Mouse (Mus musculus) kidney, adult 2 months (tissue): ENCODE results near the gene Arhgef11.

Experiments
- CTCF ChIP-seq: fragments of 200-500 bp; conservative IDR thresholded peaks from 2 replicates; pipeline ENCODE4 v1.5.1; 2011; ENCODE audit warnings: low read depth, mild to moderate bottlenecking, control low read depth, low read length, moderate library complexity, mixed read lengths; ENCODE audit not compliant: insufficient read depth, insufficient read length
- POLR2A ChIP-seq: fragments of 200-500 bp; IDR thresholded peaks from one replicate; pipeline ENCODE4 v1.6.1; 2011; ENCODE audit warnings: low read depth, low read length, control low read depth

- TF ChIP-seq POLR2A: no peak
- no peak for TF ChIP-seq CTCF
Measured at GRCm38 (mm10) chr3:87745036-87745659, 127.8 kb downstream of the Arhgef11 start.
